Mouse (Mus musculus) urinary bladder, adult 18-20 months (tissue): Measurements from ENCODE around the gene 4930404H24Rik.

Experiments
- DNase-seq, 2 experiments: peaks; one replicate each; pipeline ENCODE4 v3.0.0; 2022; ENCODE audit warnings: low spot score in 2 of 2, mixed read lengths in 2 of 2

4930404H24Rik gene

DNA sequence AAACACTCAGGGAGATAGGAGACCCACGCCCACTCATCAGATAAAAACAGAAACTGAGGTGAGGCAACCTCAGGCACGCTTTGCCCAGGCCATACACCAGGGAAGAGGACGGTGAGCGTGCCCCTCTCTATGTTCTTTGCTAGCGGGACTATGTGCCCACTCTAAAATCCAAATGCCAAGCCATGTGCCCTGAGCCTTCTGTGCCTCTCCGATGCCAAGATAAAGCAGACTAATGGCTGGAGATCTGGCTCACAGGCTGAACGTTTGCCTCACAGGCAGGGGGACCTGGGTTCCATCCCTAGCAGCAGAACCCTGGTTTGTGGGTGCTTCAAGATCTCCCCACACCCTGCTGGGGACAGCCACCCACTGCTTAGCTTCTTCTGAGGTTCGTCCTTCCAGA lies 17.5 kb downstream of the 4930404H24Rik start:
- no peak for DNase-seq

DNA sequence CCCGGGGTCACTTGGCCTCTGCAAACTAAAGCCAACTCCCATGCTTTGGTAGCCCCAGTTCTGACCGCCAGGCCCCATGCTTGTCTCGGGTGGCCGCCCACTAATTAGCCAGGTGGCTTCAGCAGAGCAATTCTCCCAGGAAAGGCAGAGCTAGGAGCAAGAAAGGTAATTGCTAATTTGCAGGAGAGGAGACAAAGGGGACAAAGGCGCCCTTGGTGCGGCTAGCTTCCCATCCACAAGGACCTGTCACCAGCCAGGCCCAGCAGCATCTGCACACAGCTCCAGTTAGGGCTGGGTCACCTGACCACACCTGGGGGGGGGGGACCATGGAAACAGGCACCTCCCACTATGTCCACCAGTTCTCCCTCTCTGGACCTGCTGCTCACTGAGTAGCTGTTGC lies 19.0 kb downstream of the 4930404H24Rik start:
- DNase-seq: no peak

DNA sequence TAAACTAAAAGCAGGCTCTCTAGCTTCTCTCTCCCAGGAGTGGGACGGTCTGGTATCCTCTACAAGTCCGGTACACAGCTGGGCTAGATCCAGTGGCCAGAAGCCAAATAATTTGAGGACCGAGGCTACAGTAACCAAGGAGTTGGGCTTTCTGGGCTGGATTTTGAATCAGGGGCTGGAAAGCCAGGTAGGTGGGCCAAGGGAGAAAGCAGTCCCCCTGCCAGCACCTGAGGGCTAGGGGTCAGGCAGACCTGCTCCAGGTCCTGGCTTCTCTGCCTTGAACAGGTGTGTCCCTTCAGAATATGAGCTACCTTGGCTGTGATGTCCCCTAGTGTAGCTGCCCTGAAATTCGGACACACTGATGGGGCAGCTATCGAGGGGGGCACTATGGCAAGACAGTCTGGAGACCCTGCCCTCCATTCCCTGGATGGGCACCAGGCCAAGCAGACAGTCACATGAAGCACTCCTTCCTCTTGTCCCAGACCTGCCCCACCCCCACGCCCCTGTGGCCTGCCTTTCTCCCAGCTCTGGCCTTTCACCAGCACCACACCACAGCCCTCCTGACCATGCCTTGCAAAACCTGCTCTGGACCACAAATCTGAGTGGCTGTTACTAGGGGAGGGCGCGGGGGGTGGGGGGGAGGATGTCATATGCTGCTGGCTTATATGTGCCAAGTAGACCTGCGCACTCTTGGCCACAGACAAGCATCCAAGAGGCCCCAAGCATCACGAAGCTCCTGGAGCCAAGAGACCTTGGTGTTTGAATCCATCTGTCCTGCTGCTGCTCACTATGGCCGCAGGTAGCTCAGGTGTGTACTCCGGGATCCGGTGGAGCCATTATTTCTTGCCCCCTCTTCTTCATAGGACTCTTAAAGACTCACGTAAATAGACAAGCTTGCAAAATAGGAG lies 20.1 kb downstream of the 4930404H24Rik start:
- DNase-seq: no peak

DNA sequence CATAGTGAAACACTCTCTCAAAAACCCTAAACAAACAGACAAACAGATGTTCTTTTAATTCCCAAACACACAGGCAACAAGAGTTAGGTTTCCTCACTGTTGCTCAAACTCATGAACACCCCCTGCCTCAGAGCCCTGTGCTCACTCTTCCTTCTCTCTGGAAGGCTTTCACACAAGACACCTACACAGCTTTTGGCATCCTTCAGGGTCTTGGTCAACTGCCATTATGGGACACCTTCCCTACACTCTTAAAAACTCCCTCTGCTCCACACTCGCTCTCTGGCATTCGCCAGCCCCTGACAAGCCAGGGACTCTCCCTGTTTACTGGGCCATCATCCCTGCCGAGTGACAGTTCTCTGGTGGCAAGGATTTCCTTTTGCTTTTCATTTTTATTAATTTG lies 21.4 kb downstream of the 4930404H24Rik start:
- DNase-seq: no peak

DNA sequence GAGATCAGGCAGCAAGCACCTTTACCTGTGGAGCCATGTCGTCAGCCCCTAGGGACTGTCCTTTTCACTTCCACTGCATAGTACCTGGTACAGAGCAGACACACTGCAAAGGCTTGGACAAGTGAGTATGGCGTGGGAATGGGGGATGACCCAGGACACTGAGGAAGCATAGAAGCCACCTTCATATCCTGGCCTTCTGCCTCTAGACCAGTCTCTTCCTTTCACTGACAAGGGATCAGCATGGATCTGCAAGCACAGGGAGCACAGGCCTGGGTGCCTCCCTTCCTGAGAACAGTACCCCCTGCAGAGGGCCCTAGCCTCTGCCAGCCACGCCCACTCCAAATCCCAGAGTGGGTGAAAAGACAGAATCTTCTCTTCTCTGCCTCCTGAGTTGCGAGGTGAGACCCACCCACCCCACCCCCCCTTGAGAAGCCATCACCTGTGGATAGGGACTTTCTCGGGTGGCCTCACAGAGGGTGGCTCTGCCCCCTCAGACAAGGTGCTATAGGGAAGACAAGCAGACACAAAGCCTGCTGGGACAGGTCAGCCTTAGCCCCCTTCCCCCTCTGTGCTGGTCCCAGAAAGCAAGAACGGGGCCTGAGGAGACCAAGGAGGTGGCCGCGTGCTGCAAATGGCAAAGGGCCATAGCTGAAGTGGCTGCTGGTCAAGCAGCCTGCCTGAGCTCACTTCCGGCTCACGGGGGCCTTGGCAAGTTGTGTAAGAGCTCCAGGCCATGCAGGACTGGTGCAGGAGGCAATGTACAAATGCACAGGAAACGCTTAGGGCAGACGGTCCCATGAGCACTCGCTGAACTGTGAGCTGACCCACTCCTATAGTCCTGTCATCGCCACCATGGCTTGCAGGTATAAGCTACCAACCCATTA lies 22.1 kb downstream of the 4930404H24Rik start:
- DNase-seq: no peak

DNA sequence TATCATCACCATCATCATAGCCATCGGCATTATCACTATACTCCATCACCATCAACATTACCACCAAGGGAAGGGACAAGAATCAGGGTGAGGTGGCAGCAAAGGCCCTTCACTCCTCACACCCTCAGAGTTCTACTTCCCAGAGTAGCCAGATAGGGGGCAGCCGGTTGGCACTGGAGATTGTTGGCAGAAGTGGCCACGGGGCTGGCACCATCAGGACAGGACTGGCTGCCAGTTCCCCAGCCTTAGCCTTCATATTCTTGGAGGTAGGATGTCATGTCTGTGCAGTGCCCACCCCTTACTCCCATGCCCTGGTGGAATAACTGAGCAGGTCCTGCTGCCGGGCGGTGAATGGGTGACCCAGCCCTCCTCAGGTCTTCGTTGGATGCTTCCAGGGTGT lies 23.0 kb downstream of the 4930404H24Rik start:
- no peak for DNase-seq

DNA sequence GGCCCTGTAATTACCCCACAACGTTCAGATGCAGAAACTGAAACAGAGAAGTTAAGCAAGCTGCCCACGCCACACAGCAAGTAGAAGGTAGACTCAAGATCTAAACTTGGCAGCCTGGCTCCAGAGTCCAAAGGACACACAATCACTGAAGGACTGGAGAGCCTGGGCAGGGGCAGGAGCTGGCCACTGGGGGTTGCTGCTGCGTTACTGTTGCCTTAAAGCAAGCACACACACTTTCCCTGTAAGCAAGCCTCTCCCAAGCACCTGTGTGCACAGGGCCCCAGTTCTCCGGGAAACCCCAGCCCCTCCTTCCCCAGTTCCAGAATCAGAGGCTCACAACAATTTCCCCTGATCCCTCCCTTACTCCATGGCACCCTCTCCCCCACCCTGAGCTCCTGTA lies 24.4 kb downstream of the 4930404H24Rik start:
- no peak for DNase-seq

DNA sequence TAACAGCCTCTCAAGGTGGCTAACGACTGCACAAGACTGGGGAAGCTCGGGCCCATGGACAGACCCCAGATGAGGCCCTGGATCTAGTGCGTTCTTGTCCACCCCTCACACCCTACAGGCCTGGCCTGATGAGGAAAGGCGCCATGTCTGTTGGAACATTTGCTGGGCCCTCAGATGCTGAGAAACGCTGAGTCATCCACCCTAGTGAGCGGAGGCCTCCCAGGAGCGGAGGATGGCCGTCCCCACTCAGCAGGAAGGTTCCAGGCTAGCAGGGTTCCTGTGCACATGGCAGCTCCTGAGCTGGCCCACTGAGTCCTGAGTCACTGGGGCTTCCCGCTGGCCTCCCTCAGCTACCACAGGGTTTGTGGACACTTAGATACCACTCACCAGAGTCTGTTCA lies 27.5 kb downstream of the 4930404H24Rik start:
- no peak for DNase-seq

DNA sequence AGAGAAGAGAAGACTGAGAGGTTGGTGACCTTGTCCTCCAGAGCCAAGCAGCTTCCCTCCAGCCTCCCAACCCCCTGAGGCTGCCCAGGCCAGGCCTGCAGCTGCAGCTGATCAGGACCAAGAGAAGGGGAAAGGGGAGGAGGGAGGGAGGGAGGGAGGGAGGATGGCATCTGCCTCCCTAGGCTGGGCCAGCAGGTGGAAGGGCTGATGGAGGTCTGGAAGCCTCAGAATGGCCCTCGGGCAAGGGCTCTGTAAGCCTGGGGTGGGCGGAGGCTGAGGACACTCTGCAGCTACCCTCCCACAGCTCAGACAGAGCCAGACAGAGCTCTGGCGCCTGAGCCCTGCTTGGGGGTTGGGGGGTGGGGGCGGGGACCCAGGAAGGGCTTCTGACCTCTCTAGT lies 29.7 kb downstream of the 4930404H24Rik start:
- no peak for DNase-seq

DNA sequence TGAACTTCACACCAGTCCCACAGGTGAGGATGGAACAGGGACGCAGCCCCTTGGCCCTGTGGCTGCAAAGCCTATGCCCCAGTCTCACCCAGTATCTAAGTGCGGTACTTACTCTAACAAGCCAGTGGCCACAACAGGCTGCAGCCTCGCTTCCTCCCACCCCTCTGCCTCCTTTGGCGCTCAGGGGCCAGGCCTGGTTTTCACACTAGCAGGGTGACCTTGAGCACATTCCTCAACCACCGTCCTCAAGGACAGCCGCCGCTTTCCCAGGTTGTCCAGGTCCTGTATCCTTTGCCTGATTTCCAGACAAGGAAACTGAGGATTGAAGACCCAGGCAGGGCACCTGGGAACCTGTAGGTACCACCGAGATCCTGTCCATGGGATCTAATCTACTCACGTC lies 30.6 kb downstream of the 4930404H24Rik start:
- no peak for DNase-seq

DNA sequence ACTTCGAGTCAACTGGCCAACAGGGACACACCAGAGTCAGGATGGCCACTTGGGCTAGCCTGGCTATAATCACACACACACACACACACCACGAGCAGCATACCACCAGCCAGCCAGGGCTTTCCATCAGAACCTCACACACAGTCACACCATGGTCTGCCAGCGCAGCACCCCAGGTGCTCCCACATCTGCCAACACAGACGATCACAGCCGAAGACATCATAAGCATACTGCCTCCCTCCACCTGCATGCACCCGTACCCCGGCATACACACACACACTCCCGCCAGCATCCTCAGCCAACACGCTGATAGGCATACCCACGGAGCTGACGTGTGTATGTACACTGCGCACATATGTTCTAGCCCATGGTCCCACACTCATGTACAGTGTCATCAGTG lies 31.1 kb downstream of the 4930404H24Rik start:
- no peak for DNase-seq

DNA sequence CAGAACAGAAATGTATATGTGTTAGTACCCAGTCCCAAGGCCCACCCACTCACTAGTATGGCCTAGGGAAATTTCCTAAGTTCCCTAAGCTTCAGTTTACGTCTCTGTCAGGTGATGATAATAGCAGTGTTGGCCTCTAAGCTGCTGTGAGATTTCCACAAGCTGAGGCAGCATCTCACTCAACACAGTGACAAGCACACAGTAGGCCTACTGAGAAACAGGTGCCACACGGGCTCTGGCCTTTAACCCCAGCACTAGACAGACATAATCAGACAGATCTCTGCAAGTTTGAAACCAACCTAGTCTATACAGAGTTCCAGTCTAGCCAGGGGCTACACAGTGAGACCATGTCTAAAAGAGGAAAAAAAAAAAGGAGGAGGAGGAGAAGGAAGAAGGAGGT lies 32.1 kb downstream of the 4930404H24Rik start:
- DNase-seq: no peak

DNA sequence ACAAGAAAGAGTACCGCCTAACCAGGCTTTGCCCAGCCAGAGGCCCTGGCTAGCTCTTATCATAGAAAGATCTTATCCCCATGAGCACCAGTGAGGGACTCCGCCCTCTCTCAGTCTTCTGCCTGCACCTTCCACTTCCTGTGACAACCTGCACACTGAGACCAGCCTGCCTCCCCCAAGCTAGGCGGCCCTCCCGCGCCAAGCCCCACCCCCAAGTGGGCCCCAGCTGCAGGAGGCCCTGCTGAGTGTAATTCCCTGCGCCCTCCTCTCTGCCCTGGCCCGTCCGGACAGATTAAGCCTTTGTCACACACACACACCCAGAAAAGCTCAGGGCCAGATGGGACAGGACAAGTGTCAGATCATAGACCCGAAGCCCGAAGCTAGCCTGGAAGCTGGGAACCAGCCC lies 33.3 kb downstream of the 4930404H24Rik start:
- peak in 1 of 2 experiments; percentile 72 for DNase-seq

DNA sequence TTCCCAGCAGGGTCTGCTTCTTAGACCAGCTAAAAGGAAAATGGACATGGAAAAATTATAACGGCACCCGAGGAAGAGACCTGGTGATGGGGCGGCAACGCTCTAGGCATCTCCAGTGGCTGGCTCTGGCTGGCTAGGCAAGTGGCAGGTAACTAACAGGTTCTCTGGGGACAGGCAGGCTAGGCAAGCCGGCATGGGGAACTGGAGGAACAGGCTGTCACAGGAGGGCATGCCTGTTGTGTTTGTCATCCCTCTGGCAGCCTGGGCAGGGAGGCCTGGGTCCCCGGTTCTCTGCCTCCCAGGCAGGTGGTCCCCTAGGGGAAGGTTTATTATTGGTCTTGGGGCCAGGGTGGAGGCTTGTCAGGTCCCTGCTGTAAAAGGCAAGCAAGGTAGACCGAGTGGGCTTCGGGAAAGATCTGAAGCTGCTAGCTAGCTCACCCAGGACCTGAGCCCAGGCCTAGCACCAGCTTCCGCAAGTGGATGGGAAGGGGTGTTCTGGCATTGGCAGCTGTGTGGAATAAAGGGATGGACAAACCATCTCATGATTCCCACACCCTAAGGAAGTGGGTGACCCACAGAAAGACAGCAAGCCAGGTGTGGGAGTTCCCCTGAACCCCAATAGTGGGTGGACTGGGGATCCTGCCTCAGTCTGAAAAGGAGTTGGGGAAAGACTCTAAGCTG lies 34.4 kb downstream of the 4930404H24Rik start:
- peak in 1 of 2 experiments; percentile 77 for DNase-seq

DNA sequence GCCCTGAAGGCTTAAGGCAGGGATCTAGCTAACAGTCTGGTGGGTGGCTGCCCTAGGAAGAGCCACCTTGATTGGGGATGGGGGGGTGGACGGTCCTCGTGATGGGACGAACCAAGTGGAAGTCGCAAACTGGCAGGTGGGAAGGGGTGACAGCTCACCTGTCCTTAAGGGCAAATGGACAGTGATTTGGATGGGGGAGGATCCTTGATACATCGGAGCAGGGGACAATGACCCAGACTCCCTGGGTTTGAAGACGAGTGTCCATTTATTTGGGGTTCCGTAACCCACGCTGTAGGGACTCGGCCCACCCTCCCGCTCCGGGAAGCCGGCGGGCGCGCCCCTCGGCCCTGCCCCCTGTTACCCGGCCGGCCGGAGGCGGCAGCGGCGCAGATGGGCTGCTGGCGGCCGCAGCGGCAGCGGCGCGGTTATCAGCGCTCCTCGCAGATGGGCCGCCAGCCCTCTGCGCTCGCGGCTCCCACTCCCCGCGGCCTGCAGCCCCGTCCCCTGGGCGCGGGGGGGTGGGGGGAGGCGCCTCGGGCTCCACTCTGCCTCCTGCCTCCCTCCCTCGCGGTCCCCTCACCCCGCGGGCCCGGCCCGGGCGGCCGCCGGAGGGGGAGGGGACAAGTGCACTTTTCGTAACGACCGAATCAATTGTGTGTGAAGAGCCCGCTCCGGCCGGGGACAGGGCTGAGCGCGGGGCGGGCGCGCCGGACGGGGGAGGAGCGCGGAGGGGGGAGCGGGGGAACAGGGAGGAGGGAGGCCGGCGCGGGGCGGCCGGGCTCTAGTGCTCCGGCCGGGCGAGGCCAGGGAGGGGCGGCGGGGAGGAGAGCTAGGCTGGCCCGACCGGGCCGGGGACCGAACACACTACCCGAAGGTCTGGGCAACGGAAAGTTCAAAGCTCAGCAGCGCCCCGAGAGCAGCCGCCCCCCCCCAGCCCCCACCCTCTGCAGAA lies 35.3 kb downstream of the 4930404H24Rik start:
- peak in 1 of 2 experiments; percentile 48 for DNase-seq

DNA sequence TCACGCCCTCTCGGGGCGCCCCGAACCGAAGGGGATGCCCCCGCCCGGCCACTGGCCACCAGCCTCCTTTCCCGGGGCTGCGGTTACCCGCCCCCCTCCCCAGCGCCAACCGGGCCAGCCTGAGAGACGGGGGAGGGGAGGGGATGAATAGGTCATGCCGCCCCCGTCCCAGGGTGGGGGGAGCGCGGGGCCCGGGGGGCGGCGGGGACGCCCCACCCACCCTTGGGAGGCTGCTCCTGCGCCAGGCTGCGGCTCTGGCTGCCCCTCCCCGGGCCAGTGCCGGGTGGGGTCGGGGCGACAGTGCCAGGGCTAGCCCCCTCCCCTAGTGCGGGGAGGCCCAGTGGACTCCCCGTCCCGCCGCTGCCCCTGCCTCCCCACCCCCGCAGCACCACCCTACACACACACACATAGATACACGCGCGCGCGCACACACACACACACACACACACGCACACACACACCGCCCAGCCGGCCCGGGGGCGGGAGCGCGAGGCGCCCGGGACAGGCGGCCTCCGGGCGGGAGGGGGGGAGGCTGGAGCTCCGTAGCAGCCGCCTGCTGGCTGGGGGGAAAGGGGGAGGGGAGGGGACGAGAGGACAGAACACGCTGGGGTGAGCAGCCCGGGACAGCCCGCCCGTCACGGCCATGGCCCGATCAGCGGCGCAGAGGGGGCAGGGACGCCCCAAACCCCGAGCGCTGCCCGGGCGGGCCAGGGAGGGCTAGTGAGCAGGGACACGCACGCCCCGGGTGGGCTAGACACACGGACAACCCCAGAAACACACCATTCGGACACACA lies 36.2 kb downstream of the 4930404H24Rik start:
- DNase-seq: peak in 1 of 2 experiments; percentile 13

DNA sequence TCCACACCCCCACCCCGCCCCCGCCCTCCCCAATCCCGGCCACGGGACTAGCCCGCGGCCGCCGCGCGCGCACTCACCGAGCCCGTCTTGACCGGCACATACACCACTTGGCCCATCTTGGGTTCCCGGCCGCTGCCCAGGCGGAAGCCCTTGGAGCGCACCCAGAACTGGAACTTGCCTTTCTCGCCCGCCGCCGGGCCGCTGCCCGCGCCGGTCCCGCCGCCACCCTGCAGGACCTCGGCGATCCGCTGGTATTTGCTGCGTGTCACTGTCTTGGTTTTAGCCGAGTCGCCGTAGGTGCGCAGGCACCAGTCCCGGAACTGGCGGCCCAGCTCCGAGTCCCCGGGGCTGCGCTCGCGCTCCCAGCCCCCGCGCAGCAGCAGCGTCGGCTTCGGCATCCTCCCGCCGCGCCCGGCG lies 36.8 kb downstream of the 4930404H24Rik start:
- peak in 1 of 2 experiments; percentile 23 for DNase-seq

DNA sequence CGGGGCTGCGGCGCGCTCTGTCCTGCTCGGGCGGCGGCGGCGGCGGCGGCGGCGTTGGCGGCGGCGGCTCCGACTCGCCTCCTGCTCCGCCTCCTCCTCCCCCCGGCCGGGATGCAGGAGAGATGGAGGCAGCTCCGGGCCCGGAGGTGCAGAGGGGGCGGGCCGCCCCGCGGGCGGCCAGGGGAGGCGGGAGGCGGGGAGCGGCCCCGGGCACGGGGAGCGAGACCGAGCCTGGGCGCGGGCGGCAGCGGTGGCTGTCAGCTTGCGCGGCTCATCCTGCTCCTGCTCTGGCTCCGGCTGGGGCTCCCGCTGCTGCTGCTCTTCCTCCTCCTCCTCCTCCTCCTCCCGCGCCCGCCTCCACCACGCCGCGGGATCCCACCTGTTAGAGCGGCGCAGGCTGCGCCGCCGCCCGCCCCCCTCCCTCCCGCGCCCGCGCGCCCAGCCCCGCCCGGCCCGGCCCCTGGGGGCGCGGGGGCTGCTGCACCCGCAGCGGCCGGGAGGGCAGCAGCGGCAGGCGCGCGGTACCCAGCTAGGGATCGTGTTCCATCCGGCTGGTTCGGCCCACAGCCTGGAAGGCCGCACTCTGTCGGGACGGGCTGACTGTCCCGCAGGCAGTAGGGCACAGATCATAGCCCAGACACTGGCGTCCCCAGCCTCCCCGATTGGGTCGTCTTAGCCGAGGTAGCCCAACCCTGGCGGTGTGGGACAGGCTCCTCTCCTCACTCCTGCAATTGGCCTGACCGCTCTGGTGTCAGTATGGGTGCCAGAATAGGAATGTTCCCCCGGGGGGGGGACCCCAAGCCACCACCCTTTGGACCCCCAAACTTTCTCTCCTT lies 37.6 kb downstream of the 4930404H24Rik start, which contains the start of gene Nol4l:
TSS of gene Nol4l (minus strand) at position 41 of the 836 bp plus-strand sequence.
- DNase-seq: peak in 1 of 2 experiments; percentile 9

DNA sequence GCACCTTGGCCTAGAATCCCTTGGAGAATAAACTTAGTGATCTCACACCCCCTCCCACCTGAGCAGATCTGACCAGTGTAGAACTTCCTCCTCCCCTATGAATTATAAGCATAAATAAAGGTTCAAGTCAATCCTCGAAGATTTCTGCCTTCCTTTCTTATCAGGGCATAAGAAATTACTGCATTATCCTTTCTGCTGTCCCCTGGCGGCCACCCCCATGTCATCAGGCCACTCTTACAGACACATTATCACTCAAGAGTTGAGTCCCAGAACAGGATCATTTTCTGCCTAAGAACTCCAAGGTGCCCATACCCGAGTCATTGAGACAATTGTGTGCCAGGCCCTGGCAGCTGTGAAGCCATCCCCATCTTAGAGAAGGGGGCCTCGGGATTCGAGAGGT lies 38.4 kb downstream of the 4930404H24Rik start:
- no peak for DNase-seq
